ENCODE assay signal across 8 mouse cellular contexts in genomic region chr9:44652027-44652426, GRCm38 (mm10). TPM values are rescaled to one million over a fixed set of nuclear protein-coding genes. Genes with fewer than 3 reads are reported as not detected.
A peak's percentile ranks its signal among the peaks of the same experiment; 100 is the strongest.
DNase-seq lines count a peak whose midpoint lies in the region; ATAC-seq lines count a peak whose summit lies in the region.
"Had no signal": no experiment of that assay in that cellular context is flagged by ENCODE, and none has a peak within 500 bp of the region (broad histone marks: within the 10 kb centered on the region; RNA-seq: fewer than 3 reads in every experiment).

No protein-coding gene starts in this region.

- no peak overlapping the region for H3K4me2 ChIP-seq in hindbrain, embryonic 15.5 days
- H3K4me2 ChIP-seq: limb, embryonic 12.5 days had no signal

- peaks cover 6% of the 10 kb centered on the region for H3K4me1 ChIP-seq in hindbrain, embryonic 15.5 days (replicated peaks)

- no peaks in the 10 kb centered on the region for H3K9me3 ChIP-seq in hindbrain, embryonic 15.5 days
- H3K9me3 ChIP-seq: limb, embryonic 12.5 days had no signal

- no peak overlapping the region for H3K4me3 ChIP-seq in hindbrain, embryonic 15.5 days
- H3K4me3 ChIP-seq: limb, embryonic 12.5 days had no signal

- 0 out of 2 replicates have a peak, but pooled peaks cover 4% of the 10 kb centered on the region for H3K27me3 ChIP-seq in hindbrain, embryonic 15.5 days

- no peak overlapping the region for H3K9ac ChIP-seq in hindbrain, embryonic 15.5 days
- H3K9ac ChIP-seq: limb, embryonic 12.5 days had no signal

- DNase-seq in R1 (ENCODE audit: low read depth, low spot score): peak; percentile 46
- peak; percentile 59 for DNase-seq in cerebellum, adult 9-11 months
- DNase-seq in frontal cortex, postnatal 25 days (ENCODE audit: low spot score in 2 of 2): peak; percentile 45 to 47
- DNase-seq in layer of hippocampus, postnatal 36 days: peak; percentile 58 to 63
- peak; percentile 78 to 82 for DNase-seq in lung, postnatal 4 days
- peak; percentile 77 for DNase-seq in right cerebral cortex, postnatal 14 days

- ATAC-seq in hindbrain, embryonic 15.5 days (ENCODE audit: low FRiP score, low read depth): peak; percentile 74; the same call in 1 of the 2 replicates

- WGBS in hindbrain, embryonic 15.5 days: 7% methylated on average over 8 of the region's 8 CpGs

- no peaks in the 10 kb centered on the region for H3K36me3 ChIP-seq in hindbrain, embryonic 15.5 days
- H3K36me3 ChIP-seq: limb, embryonic 12.5 days had no signal

- H3K27ac ChIP-seq in hindbrain, embryonic 15.5 days (replicated peaks): no peak overlapping the region
- H3K27ac ChIP-seq: limb, embryonic 12.5 days had no signal

RNA-seq across cellular contexts. Expression of gene Treh, which starts 21.0 kb away (rescaled TPM):
- polyA plus RNA-seq in hindbrain, embryonic 15.5 days (2015; fragmentation: Nextera tagmentation; extraction: Ambion mirVana): not detected in 2 replicates
- total RNA-seq in layer of hippocampus, postnatal 36 days (2021): not detected
- polyA plus RNA-seq: limb, embryonic 12.5 days had no signal

RNA-seq across cellular contexts. Expression of gene Ddx6, which starts 47.3 kb away (rescaled TPM):
- polyA plus RNA-seq in hindbrain, embryonic 15.5 days (2015; fragmentation: Nextera tagmentation; extraction: Ambion mirVana): 13.6 and 18.5 TPM in 2 replicates
- 100 to 1,000 TPM; 133 to 134 TPM for total RNA-seq in layer of hippocampus, postnatal 36 days (2021)
